Mouse (Mus musculus): Measurements from ENCODE around the gene Zfp592.
"Not testable (repeated sequence)": the region's sequence is repeated elsewhere in the genome, so short reads cannot be mapped to it uniquely, and the experiment has no call there.

- TF ChIP-seq ZNF384 (IDR thresholded peaks at IDR 0.05; ENCODE audit: low read depth, low read length); MAFK (IDR thresholded peaks at IDR 0.05; ENCODE audit: insufficient read depth, low read depth, low read length); CHD2 (IDR thresholded peaks at IDR 0.05; ENCODE audit: low read depth, low read length); HCFC1 (IDR thresholded peaks at IDR 0.05; ENCODE audit: borderline replicate concordance, insufficient read depth, low read length): not testable (repeated sequence)
Measured at GRCm38 (mm10) chr7:80973638-80974015, 19.9 kb upstream of the Zfp592 start.

Measured in ES-E14 (cell line).